Mouse (Mus musculus) lung, adult 18-20 months (tissue): ENCODE results near the gene Cds2.
"Not testable (repeated sequence)": the region's sequence is repeated elsewhere in the genome, so short reads cannot be mapped to it uniquely, and the experiment has no call there.

ENCODE experiments used
- DNase-seq, 2 experiments: peaks; one replicate each; pipeline ENCODE4 v3.0.0; 2022; ENCODE audit warnings: mixed read lengths in 2 of 2

Cds2 gene

DNA sequence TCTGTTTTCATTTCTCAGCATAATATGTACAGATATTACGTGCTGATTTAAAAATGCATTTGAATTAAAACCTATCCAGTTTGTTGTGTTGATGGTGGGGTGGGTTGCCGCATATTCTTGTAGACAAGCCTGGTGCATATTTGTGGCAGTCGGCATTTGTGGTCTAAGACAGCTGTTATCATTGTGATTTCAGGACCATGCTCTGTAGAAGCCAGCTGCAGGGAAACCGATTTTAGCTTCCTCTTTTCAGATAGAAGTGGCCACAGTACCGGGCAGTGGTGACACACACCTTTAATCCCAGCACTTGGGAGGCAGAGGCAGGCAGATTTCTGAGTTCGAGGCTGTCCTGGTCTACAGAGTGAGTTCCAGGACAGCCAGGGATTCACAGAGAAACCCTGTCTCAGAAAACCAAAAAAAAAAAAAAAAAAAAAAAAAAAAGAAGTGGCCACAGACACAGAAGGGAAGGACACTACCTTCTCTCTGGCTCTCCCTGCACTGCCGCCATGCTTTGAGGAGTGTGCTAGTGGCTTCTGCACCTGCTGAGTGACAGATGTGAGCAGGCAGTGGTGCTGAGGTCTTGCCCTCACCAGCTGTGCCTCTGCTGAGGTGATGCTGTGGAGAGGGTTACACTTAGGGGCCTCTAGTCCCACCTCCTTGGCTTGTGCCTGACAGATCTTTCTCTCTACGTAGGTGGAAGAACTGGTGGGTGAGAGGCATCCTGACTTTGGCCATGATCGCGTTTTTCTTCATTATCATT, 30.9 kb downstream of the Cds2 start:
- DNase-seq, result no peak

DNA sequence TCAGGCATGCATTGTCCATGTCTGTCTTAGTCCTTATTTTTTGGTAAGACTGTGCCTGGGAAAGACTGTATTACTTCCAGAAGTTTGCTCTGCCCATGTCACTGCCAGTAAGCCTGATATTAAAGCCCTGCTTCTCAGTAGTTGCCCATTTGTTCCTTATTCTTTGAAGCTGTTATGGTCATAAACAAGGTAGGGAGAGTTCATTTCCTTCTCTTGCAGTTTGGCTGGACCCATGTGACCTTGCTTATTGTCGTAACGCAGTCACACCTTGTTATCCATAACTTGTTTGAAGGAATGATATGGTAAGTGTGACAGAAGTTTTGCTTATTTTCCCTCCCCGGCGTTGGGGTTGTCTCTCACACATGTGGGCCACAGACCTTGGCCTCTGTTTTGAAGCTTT, 35.3 kb downstream of the Cds2 start:
- DNase-seq, result no peak

DNA sequence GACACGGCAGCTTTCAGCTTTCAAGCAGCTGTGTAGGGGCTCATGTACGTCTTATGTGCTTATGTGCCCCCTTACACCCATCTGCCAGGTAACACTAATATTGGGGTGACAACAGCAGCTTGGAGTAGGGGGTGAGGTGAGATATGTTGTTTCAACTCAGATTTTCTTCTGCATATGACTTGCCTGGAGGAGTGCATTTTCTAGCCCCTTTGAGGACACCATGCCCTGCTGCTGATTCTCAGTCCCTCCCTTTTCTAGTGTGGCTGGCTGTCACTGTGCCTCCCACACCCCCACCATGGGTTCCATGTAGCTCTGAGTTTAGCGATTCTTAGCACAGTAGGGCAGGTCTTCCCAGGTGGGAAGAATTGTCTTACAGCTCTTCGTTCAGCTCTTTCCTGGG, 38.5 kb downstream of the Cds2 start:
- no peak for DNase-seq

DNA sequence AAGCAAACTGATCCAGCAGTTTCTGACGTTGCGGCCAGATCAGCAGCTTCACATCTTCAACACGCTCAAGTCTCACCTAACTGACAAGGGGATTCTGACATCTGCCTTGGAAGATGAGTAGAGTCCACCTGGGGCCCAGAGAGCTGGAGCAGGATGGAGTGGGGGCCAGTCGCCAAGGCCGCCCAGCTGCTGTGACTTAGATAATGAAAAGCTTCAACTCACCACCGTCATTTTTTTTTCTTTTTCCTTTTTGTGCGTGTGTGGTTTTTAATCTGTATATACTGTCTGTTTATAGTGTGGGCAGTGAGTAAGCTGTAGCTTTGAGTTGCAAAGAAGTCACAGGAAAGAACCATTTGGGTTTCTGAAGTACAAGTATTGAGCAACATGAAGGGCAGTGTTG, 42.2 kb downstream of the Cds2 start:
- no peak for DNase-seq

DNA sequence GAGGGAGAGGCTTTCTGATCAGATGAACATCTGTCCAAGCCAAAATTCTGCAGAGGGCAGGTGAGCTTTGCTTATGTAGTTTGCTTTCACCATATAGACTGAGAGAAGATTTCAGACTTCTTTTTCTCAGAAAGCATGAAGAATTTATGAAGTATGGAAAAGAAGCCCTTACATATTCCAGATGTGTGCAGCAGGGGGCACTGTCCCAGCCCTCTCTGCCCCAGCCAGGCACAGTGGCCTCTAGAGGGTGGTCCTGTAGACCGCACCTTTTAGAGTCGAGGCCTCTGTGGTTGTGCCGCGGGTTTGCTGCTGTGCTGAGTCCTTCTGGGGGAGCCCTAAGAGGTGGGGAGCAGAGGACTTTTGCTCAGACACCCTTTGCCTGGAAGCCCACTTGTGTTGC, 43.0 kb downstream of the Cds2 start:
- no peak for DNase-seq

DNA sequence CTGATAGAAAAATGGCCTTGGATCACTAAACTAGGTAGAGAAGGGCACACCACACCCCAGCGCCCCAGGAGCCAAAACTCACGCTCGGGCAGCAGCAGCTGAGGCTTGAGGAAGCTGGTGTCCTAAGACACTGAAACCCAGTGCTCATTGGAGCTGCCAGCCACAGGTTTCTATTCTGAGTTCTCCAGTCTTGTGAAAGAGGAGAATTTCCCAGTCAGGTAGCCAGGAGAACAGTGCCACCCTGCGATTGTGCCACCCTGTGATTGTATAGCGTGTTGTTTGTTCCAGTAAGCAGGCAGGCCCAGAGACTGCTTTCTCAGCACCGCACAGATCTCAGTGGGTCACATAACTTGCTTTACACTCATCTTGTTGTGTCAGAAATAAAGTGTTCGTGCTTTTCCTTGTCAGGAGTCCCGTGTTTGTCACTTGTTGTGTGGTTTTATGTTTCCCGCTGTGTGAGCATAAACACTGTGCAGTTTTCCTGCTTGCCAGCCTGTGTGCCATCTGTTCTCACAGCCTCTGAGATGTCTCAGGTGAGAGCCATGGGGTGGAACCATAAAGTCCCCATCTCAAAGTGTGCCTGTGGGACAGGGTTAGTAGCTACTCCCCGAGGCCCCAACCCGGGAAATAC, 44.4 kb downstream of the Cds2 start:
- DNase-seq, result no peak

DNA sequence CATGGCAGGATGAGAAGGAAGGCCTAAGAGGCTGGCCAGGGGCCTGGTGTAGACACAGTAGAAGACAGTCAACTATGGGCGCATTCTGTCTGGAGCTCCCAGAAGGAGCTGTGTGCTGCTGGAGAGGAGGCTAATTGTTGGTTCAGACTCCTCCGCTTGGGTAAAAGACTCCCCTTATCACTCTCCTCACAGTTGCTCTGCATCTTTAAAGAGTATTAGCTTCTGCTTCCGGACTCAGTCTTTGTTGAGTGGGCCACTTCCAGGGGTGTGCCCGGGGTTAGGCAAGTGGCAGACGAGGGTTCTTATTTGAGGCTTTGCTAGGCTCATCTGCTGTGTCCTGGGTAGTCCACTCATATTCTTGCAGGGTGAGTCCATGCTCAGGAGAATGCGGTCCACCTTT, 45.9 kb downstream of the Cds2 start:
- DNase-seq, result no peak

DNA sequence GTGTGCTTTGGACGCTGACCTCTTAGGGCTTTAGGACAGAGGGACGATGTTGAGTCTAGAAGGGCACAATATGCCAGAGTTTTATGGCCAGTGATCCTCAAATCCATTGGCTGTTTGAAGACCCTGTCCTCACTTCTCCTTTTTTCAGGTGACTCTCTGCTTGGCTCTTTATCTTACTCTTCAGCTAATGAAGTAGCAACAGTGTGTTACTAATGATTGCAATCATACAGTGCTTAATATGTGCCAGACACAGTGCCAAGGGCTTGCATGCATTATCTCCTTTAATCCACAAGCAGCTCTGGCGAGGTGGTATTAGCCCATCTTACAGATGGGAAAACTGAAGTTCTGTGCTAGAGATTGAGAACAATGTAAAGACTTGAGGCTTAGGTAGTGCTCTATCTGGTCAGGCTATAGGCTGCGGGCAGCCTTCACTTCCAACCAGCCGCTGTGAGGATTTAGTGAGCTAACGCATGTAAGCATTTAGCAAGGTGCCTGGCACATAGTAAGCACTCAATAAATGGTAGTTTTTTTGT, 46.5 kb downstream of the Cds2 start:
- DNase-seq, result no peak

DNA sequence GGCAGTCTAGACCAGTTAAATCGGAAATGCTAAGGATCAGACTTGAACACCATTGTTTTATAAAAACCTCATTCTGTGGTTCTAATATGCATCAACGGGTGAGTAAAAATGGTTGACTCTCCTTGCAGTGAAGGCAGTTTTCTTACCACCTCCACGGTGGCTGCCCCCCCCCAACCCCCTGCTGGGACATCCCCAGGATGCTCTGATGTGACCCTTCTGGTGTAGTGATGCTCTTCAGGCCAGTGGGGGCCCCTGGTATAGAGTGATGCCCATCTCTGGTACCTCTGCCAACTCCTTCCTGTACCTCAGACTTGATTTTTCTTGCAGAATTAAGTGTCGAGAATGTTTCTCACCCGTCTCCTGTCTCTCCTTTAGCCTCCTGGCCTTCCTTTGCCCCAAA, 49.7 kb downstream of the Cds2 start:
- DNase-seq, result peak in 1 of 2 experiments; percentile 1

DNA sequence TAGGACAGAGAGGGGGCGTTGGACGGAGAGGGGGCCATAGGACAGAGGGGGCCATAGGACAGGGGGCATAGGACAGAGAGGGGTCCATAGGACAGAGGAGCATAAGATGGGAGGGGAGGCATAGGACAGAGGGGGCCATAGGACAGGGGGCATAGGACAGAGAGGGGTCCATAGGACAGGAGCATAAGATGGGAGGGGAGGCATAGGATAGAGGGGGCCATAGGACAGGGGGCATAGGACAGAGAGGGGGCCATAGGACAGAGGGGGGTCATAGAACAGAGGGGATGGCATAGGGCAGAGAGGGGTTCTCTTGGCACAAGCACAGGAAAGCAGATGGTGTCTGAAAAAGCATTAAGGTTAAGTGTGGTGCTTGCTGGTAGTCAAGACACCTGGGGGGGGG, 50.6 kb downstream of the Cds2 start:
- no peak for DNase-seq

DNA sequence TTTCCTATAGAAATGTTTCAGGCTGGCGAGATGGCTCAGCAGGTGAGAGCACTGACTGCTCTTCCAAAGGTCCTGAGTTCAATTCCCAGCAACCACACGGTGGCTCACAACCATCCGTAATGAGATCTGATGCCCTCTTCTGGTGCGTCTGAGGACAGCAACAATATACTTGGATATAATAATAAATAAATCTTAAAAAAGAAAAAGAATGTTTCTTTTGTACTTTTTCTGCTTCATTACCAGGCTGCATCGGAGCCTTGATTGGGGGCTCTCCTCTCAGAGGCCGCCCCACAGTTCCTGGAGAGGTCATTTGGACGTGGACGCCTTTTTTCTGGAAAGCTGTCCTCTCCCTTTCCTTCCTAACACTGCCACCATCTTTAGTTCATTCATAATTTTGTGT, 51.1 kb downstream of the Cds2 start:
- not testable (repeated sequence) for DNase-seq

DNA sequence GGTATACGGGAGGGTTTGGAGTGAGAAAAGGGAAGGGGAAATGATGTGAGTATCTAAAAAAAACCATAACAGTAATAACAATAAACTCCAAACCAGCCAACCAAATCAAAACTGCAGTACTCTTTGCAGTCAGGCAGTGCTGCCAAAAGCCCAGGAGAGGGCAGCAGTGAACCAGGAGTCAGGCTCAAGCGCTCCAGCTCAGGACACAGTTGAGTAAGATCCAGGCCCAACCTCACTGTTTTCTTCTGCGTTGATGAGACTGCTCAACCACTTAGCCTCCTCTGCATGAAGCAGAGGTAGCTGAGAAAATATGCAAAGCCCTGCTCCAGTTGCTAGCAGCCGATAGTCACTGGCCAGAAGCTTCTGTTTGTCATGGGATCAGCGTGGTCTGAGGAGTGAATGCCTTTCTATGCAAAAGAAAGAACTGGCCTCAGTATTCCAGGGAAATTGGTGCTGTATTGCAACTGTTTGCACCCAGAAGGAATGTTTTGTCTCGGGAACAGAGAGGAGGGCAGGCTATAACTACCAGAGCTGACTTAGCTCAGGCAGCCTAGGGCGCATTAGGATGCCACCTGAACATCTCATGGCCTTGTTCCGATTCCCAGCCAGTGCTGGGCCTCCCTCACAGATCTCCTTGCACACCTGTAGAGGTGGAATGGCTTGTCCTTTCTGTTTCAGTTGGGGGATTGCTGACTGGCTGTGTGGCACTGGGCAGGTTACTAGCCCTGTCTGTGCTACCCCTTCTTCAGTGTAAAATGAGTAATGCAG, 53.3 kb downstream of the Cds2 start:
- DNase-seq, result peak; percentile 42 to 46

DNA sequence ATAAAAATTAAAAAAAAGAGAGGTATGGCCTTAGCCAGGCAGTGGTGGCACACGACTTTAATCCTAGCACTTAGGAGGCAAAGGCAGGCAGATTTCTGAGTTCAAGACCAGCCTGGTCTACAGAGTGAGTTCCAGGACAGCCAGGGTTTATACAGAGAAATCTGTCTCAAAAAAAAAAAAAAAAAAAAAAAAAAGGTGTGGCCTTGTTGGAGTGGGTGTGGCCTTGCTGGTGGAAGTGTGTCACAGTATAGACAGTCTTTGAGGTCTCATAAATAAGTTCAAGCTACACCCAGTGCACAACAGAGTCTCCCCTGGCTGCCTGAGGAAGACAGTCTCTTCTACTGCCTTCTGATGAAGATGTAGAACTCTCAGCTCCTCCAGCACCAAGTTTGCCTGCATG, 54.2 kb downstream of the Cds2 start:
- DNase-seq, result no peak

DNA sequence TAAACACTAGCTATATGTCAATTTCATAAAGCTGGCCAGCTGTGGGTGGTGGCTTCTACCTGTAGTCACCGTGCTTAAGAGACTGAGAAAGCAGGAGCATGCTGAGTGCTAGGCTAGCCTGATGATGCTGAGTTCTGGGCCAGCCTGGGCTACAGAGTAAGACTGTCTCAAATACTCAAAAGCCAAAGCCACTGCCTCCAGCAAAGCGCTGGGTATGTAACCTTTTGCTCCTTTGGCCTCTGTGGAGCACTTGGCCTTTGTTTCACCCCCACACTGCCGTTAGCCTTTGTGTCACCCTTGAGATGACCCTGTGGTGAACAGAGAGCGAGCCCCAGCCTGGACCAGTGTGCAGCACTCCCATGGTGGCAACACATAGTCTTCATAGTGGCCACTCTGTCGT, 57.6 kb downstream of the Cds2 start:
- no peak for DNase-seq

DNA sequence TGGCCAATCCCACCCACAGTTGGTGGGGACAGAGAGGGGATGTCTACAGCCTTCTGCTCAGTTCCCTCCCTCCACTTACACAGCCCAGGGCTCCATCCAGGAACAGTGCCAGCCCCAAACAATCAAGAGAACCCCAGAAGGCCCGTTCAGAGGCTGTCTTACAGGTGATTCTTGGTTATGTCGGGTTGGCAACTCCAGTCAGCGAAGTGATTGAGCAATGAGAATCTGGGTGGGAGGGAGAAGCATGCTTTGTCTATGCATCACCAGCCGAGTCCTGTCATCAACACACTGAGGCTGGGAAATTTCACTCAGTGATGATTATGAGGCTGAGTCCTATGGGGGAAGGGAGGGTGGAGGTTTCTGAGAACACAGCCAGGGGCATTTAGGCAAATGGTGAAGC, 60.6 kb downstream of the Cds2 start:
- peak in 1 of 2 experiments; percentile 21 for DNase-seq

DNA sequence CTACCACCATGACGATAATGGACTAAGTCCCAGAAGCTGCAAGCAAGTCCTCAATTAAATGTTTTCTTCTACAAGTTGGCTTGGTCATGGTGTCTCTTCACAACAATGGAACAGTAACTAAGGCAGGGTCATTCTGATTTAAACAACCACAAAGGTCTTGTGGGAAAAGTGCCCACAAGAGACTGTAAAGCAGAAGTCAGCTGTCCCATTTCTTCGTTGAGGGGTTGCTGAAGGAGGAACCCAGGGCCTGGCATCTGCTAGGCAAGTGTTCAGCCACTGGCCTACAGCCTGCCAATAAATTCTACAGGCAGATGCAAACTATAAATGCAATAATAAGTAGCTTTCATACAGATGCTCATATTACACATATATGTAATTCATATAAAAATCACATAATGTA, 74.3 kb downstream of the Cds2 start:
- no peak for DNase-seq

DNA sequence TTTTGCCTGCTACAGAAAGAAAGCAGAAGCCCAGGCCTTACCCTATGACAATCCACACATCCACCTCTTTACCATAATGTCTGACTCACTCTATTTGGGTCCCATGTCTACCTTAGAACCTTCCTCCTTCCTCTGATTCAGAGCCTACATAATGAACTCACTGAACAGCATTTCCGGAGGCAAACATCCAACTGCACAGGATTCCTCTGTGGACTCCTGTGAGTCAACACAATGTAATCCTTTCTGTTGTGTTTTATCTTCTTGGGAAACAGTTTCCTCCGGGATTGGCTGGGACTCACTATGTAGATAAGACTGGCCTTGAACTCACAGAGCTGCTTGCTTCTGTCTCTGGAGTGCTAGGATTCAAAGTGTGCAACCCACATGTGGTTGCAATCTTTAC, 77.4 kb downstream of the Cds2 start:
- DNase-seq, result no peak

DNA sequence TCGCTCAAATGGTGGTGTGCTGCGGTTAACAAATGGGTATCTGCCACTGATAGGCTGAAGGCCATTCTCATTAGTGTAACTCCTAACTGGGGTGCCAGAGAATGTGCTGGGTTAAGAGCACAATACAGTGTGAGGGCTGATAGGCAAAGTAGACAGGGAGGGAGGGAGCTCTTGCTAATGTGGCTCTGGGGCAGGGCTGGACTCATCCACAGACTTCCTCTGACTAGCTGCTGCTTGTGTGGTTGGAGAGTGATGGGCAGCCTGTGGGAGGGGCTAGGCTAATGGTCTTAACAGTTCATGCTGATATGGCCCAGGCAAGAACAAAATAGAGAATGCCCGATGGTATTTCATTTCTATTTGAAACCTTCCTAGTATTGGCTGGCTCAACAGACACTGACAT, 78.3 kb downstream of the Cds2 start:
- no peak for DNase-seq

DNA sequence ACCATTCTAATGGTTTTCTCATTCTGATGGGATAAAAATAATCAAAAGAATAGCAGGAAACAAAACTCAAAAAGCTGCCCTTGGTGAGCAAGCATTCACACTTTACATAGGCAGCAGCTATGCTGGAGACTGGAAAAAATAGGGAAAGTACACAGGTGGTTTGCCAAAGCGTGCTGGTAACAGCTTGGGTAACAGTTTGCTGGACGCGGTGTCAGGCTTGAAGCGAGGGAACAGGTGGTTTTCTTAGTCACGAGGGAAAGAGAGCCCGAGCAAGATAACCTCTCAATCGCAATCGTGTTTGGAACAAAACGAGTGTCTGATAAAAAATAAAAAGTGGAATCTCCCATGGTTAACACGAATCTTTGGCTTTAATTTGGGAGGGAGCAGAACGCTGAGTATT, 80.9 kb downstream of the Cds2 start:
- no peak for DNase-seq
